Mouse (Mus musculus): ENCODE measurements around the gene Arid4a.
"Not testable (repeated sequence)": the region's sequence is repeated elsewhere in the genome, so short reads cannot be mapped to it uniquely, and the experiment has no call there.

The Arid4a gene

DNA sequence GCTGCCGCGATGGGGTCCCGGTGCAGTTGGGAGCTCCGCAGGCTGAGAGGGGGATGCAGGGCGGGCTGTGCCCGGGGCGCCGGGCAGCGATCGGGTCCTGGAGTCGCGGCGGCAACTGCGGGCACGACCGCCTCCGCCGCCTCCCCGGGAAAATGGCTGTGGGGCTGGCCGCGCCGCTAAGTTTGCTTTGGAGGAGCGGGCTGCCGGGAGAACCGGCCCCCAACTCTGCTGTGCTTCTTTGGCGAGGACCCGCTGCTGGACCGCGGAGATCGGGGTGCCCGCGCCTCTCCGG lies 367 bp downstream of the Arid4a start:
- no peak for DNase-seq (ENCODE audit: low spot score)

DNA sequence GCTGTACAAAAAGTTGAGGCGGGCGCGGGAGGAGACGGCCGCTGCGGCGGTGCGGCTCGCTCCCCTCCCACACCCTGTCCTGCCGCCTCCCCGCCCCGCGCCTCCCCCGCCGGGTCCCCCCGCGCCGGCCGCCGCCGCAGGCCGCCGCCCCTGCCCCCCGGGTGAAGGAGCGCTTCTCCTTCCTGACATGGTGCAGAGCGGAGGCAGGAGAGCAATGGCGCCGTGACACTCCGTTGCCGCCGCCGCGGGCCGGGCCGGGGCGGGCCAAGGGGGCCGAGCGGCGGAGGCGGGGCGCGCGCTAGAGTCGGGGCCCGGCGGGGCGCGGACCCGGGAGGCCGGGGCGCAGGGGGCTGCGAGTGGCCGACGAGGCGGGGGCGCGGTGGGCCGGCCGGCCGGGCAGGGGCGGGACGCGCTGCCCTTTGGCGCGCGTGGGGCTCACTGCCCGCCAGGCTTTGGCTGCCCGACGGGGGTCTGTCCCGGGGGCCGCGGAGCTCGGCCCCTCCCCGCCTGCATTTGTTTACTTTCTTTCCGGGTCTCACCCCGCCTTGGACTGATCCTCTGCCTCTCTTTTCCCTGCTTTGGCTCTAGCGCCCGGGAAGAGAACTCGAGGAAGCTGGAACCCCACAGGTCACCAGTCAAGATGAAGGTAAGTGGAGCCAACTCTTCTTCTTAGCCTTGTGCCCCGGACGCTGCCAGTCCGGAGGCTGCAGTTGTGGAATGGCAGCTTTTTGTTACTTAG lies 882 bp downstream of the Arid4a start:
- peak; percentile 56 for DNase-seq (ENCODE audit: low spot score)

DNA sequence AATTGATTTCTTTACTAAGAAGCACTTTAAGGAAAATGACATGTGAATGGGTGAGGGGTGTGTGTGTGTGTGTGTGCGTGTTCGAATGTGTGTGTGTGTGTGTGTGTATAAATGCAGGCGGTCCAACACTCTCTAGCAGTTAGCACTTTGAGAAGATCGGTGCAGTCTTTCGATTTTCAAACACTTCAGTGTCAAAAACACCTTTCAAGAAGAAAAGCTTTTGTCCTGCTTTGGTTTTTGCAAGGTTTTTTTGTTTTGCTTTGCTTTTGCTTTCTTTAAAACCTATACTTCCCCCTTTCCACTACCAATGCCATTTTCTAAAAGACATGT lies 1.4 kb downstream of the Arid4a start:
- DNase-seq (ENCODE audit: low spot score), result peak; percentile 22

DNA sequence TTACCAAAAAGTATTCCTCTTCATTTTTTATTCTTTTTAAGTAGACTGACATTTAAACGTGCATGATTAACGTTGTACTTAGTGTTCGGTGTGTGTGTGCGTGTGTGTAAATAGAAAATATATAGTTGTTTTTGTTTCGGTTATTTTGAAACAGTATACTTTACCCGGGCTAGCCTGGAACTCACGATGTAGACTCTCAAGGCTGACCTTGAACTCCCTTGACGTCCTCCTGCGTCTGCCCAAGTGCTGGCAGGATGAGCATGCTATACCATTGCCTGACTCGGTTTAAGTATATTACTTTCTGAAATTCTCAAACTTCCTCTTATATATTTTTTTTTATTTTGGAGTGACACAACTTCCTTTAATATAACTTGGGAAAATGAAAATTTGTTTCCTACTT lies 2.0 kb downstream of the Arid4a start:
- no peak for DNase-seq (ENCODE audit: low spot score)

DNA sequence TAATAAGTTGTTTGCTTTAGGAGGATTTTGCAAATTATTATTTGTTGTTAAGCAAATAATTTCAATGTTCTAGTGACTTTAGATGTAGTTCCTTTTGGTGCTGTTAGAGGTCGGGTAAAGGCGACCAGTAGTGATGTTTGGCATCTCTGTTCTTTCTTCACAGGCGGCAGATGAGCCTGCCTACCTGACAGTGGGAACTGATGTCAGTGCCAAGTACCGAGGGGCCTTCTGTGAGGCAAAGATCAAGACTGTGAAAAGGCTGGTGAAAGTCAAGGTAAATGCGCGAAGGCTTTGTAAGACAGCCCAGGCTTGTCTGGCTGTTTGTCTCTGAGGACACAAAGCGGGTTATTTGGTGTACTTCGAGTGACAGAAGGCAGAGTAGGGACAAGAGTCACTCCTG lies 3.4 kb downstream of the Arid4a start:
- no peak for DNase-seq (ENCODE audit: low spot score)

DNA sequence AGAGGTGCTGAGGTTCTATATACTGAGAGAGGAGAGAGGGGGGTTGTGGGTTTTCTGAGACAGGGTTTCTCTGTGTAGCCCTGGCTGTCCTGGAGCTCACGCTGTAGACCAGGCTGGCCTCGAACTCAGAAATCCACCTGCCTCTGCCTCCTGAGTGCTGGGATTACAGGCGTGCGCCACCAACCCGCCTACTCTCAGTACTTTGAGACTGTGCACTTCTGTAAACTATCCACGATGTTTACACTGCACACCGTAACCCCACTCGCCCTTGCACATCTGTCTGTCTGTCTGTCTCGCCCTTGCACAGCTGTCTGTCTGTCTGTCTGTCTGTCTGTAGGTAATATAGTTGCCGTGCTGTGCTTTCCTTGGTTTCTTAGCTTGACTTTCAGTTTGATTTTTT lies 8.6 kb downstream of the Arid4a start:
- no peak for DNase-seq (ENCODE audit: low spot score)

DNA sequence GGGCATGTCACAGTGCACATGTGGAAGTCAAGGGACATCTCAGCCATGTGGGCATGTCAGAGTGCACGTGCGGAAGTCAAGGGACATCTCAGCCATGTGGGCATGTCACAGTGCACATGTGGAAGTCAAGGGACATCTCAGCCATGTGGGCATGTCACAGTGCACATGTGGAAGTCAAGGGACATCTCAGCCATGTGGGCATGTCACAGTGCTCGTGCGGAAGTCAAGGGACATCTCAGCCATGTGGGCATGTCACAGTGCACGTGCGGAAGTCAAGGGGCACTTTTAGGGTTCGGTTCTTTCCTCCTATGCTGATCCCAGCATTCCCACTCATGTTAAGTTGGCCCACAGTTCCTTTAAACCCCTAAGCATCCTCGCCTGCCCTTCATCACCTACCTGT lies 12.5 kb downstream of the Arid4a start:
- not testable (repeated sequence) for DNase-seq (ENCODE audit: low spot score)

DNA sequence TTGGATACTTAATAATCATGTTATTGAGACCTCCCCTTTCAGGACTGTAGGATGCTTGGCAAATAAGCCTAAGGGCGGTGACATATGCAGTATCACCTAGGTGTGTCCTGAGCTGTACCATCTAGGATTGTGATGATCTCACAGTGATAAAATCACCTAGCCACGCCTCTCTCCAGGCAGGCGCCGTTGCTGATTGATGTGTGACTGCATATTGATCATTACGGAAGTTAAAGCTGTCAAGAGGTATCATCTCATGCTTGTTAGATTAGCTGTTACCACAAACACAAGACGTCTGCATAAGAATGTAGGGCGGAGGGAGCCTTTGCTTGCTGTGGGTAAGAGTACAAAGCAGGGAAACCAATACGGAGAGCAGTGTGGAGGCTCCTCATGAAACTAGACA lies 14.5 kb downstream of the Arid4a start:
- DNase-seq (ENCODE audit: low spot score), result no peak

DNA sequence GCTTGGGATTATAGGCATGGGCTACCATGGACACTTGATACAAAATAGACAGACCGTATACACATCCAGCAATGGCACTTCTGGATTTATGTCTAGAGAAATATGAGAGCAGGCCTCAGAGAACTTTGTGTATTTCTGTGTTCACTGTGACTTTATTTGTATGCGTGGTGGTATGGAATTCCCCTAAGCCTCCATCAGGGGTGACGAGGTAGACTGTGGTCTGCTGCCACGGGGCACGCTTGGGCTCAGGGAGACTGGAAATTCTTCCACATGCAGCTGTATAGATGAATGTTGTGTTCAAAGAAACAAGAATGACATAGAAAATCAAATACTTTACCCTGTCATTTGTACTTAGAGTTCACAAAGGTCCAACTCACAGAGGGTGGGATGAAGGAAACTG lies 14.9 kb downstream of the Arid4a start:
- DNase-seq (ENCODE audit: low spot score), result no peak

DNA sequence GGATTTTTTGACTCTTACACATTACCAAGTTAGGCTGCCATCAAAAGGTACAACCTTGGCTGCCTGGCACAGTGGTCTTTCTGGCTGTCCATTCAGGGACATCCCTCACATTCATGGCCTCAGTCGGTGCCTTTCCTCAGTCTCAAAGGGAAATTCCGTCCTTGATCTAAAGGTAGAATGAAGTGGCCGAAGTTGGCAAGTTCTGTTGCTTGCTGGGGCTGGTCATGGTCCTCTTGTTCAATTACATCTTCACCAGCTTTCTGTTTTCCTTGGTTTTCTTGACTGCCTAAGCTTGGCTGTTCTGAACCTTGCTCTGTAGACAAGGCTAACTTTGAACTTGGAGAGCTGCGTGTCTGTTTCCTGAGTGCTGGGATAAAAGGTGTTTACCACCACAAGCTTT lies 20.0 kb downstream of the Arid4a start:
- no peak for DNase-seq (ENCODE audit: low spot score)

DNA sequence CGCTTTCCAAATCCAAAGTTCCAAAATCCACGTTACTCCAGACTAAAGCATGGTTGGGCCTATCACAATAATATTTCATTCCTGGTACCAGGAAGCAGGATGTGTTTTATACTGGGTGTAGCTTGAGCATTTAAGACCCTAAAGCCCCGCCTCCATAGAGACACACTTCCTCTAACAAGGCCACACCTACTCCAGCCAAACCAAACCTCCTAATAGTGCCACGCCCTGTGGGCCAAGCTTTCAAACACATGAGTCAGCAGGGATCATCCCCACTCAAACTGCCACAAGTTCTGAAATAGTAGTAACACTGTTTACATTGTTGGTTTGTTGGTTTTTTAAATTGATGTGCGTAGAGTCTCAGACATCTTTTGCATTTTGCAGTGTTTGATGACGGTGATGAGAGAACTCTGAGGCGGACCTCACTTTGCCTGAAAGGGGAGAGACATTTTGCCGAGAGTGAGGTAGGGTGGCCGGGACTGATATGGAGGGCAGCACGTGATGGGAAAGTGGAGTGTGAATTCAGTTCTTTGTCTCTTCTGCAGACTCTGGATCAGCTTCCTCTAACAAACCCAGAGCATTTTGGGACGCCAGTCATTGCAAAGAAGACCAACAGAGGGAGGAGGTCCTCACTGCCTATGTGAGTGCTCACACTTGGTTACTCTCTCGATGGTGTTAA lies 21.1 kb downstream of the Arid4a start:
- DNase-seq (ENCODE audit: low spot score), result no peak

DNA sequence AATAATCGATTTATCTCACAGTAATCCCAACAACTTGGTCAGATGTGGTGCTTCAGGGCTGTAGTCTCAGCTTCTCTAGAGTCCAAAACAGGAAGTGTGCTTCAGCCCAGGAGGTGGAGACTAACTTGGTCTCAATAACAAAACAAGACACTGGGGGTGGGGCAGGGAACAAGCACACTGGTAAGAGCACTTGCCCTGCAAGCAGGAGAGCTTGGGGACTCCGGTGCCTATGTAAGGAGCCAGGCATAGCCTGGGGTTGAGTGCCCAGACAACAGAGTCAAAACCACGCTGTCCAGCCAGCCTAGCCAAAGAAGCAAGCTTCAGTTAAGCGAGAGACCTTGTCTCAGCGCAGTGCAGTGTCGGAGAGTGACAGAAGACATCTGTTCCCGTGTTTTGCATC lies 24.7 kb downstream of the Arid4a start:
- no peak for DNase-seq (ENCODE audit: low spot score)

DNA sequence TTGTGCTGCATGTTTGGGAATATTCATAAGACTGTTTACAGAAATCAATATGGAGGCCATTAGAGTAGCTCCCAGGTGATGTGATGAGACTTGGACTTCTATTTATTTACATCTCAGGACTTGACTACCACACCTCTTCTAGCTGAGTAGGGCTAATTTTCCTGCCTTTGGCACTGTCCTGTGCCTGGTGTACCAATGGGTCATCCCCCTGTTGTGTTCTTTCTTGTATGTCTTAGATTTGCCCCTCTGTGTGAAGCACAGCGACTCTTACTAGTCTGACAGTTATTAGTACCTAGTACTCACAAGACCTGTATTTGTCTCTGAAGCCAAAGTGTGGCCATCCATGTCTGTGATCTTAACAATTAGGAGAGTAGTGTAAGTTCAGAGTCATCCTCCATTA lies 26.7 kb downstream of the Arid4a start:
- no peak for DNase-seq (ENCODE audit: low spot score)

DNA sequence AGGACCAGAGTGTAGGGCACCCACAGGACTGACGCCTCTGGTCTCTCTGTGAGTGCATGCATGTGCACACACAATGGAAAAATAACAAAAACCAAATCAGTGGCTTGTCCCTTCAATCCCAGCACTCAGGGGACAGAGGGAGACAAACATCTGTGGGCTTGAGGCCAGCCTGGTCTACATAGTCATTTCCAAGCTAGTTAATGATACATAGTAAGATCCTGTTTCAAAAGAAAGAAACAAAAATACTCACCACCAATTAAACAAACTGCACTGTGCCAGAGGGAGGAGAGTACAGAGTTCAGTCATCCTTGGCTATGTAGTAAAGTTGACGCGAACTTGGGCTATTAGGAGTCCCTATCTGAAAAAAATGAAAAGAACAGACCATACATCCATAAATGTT lies 27.8 kb downstream of the Arid4a start:
- peak; percentile 23 for DNase-seq (ENCODE audit: low spot score)

DNA sequence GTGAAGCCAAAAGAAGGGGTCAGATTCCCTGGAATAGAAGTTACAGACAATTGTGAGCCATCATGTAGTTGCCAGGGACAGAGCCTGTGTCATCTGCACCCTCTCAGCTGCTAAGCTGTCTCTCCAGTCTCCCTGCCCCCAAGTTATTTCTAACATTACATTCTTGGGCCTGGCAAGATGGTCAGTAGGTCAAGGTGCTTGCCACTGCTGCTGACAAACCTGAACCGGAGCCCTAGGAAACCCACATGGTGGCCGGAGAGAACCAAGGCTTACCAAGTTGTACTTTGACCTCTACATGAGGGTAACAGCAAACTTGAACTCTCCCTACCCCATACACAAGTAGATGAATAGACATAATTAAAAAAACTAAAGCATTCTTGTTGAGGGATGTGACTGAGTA lies 28.7 kb downstream of the Arid4a start:
- DNase-seq (ENCODE audit: low spot score), result no peak

DNA sequence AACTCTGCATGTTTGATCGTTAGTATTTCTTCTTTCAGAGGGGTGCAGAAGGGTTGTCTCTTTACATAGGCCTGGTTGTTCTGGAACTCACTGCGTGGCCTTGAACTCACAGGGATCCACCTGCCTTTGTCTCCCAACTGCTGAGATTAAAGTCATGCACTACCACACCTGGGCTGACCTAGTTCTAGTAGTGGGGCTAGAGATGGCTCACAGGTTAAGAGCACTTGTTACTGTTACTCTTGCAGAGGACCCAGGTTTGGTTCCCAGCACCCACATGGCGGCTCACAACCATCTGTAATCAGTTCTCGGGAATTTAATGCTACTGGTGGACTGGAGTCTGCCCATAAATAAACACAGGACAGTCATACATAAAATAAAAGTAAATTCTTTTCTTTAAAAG lies 30.7 kb downstream of the Arid4a start:
- DNase-seq (ENCODE audit: low spot score), result no peak

DNA sequence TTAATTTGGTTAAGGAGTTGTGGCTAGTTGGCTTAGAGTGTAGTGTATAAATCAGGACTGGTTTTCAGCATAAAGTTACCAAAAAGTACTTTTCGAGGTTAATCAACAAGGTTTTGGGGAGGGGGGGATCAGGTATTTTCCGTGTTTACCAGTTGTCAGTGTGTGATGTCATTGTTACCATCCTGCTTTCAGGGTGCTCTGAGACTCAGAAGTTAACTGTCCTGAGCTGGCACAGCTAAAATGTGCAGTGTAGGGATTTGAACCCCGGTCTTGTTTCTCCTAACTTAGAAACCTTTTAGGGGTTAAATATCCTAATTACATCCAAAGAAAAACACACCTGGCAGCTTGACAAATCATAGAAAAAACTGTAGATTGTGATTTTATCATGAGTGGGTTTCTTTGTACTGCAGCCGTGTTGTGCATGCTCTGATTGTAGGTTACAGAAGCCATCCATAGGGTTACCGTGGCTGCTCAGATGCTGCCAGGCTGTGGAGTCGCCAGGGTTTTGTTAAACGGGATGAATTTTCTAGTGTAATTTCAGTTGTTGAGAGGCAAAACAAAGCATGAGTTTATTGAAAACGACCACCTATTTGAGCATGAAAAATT lies 31.8 kb downstream of the Arid4a start:
- DNase-seq (ENCODE audit: low spot score), result no peak

DNA sequence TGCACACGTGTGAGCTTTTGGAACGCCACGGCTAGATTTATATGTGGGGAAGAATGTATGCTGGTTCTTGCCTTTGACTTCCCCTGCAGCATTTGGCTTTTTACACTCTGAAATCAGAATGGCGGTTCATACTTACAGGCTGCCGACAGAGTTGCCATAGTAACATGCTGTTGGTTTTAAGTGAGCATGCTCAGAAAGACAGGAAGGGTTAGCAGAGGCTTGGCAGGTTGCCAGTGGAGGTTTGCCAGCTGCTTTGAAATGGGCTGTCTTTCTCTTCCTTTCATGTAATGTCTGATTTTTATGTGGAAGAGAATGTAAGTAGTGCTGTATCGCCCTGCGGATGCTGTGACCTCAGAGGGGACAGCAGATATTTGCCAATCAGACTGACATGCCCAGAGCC lies 32.3 kb downstream of the Arid4a start:
- peak; percentile 59 for DNase-seq (ENCODE audit: low spot score)

DNA sequence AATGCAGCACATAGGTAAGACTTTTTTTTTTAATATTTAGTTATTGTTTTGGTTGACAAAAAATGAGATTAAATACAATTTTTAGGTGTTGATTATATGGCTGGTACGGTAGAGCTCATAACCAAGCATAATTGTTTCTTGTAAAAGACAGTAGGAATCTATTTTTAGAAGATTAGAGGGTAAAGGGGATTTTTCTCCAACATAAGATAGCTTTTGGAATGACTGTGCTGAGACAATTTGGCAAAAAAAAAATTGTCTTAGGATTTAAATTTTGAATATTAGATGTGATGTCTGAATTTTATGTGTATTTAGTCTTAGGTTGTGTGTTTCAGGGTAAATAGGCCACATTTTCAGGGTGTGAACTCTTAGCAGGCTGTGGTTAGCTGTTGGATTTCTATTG lies 32.8 kb downstream of the Arid4a start:
- no peak for DNase-seq (ENCODE audit: low spot score)

DNA sequence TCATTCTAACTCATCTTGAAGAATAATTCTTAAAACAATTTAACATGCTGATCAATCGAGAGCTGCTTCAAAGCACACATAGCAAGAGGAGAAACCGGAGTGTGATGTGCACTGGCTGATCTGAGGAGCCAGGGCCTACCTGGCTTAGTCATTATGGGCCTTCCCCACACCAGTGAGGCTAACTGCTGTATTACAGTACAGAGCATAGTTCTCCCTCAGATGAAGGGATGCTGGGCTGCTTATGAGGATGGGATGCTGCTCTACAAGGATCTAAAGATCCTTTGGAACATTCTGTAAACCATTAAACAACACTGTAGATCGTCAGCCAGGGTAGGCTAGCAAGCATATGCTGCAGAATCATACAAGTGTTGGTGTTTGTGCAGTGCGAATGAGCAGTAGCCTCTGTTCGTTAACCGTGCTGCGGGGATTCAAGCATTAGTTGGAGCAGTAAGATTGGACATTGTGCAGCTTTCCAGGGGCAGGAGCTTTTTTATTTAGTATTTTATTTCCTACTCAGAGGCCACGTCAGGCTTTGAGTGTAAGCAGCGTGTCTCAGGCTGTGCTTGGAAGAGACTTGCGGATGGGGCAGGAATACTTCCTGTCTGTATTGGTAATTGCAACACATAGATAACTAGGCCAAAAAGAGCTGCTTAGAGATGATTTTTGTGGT lies 33.9 kb downstream of the Arid4a start:
- no peak for DNase-seq (ENCODE audit: low spot score)

DNA sequence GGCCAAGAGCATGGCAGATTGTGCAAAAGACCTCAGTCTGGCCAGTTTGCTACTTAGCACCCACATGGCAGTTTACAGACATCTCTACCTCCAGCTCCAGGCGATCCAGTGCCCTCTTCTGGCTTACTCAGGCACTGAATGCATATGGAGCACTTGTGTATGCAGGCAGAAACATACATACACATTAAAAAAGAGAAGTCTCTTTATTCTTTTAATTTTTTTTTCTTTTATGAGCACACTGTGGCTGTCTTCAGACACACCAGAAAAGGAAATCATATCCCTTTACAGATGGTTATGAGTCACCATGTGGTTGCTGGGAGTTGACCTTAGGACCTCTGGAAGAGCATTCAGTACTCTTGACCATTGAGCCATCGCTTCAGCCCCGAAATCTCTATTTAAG lies 35.3 kb downstream of the Arid4a start:
- no peak for DNase-seq (ENCODE audit: low spot score)

DNA sequence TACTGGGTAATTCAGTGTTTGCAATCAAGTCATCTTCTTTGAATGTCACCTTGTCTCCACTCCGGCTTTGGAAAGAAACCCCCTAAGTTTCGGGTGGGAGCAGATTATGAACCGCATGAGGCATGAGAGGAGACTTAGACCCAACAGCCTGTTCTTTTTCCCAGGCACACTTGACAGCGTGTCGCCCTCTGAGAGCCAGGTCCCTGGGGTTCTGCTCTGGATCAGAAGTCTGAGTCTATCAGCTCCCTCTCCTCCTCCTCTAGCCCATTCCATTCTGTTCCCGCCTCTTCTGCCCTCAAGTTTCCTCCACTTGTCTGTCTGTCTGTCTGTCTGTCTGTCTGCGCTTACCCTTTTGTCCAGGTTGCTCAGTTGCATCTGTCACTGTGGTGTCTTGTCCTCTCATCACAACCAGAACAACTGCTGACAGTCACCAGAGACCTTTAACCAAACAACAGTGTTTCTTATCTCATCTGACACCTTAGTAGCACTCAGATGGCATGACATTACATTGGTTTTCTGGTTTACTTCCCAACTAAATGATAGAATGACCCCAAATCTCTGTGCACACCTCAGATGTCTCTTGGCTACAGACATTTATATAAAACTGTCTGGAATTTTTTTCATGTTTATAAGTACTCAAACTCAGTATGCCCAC lies 36.7 kb downstream of the Arid4a start:
- DNase-seq (ENCODE audit: low spot score), result no peak

DNA sequence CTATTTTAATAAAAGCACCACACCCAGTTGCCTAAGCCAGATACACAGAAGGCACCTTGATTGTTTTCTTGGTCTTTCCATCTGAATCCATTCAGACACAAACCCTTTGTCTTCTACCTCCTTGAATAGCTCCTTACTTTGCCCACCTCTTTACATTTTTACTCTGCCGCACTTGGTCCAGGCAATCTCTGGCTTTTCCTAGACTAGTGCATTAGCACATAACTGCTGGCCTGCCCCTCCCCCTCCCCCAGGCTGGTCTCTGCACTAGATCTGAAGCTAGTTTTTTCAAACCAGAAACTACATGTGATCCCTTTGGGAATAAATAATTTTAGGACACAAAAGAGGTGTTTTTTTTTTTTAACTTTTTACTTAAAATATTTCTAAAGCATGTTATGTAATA lies 37.2 kb downstream of the Arid4a start:
- no peak for DNase-seq (ENCODE audit: low spot score)
